Comparison of ENCODE assay signal across 23 mouse cellular contexts in the genomic region with DNA sequence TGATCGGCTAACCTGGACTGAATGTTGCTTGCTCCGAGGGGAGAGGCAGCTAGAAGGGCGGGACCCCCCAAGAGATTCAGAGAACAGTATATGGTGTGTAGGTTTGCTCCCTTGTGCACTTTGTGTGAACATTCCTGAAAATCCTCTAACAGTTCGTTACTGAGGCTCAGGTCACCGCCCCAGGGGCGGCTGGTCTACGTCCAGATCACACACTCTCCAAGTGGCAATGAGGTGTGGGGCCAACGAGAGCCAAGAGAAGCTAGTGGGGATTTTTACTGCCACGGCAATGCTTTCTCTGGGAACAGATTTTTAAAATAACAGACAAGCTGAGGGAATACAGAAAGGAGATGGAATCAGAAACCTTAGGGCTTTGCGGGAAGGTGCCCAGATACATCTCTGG. TPM values are rescaled to one million over a fixed set of nuclear protein-coding genes. Genes with fewer than 3 reads are reported as not detected.
DNase-seq lines count a peak whose midpoint lies in the region; ATAC-seq and TF ChIP-seq lines count a peak whose summit lies in the region.
"Had no signal": no experiment of that assay in that cellular context is flagged by ENCODE, and none has a peak within 500 bp of the region (broad histone marks: within the 10 kb centered on the region; RNA-seq: fewer than 3 reads in every experiment).

No protein-coding gene starts in this region.

- no peak for ATAC-seq in kidney, embryonic 15.5 days (replicated peaks; ENCODE audit: low FRiP score)
- no peak for ATAC-seq in lung, postnatal 0 days
- no peak for ATAC-seq in limb, embryonic 13.5 days (ENCODE audit: low FRiP score, low read depth)
- no peak for ATAC-seq in inflammation-experienced regulatory T-cells, adult 6 months
- ATAC-seq: forebrain, postnatal 0 days; liver, postnatal 0 days had no signal

- peaks cover 21% of the 10 kb centered on the region for H3K4me1 ChIP-seq in kidney, embryonic 15.5 days
- H3K4me1 ChIP-seq in lung, postnatal 0 days (ENCODE audit: insufficient read depth, low read depth, low read length), result no peaks in the 10 kb centered on the region
- H3K4me1 ChIP-seq in limb, embryonic 13.5 days, result peaks cover 21% of the 10 kb centered on the region
- H3K4me1 ChIP-seq: stomach, embryonic 15.5 days had no signal

- H3K4me3 ChIP-seq in kidney, embryonic 15.5 days (replicated peaks), result no peak overlapping the region
- H3K4me3 ChIP-seq in lung, postnatal 0 days (ENCODE audit: low read depth, low read length), result no peak overlapping the region
- H3K4me3 ChIP-seq in limb, embryonic 13.5 days, result no peak overlapping the region
- H3K4me3 ChIP-seq: forebrain, embryonic 10.5 days; heart, adult 2 months; hindbrain, embryonic 13.5 days; stomach, embryonic 15.5 days had no signal

- peak; percentile 21 for DNase-seq in kidney, adult 18-20 months
- peak; percentile 19 for DNase-seq in lung, postnatal 0 days (ENCODE audit: low spot score)
- no peak for DNase-seq in lung, postnatal 36 days
- DNase-seq in forelimb bud, embryonic 11.5 days (ENCODE audit: low read depth, low spot score), result peak; percentile 57
- DNase-seq in layer of hippocampus, adult 18-20 months (ENCODE audit: low spot score in 2 of 2), result no peak
- DNase-seq: adrenal gland, postnatal 14 days; cerebellum, adult 8-10 months; cerebellum, postnatal 36 days; embryo, embryonic 11 days; forebrain, postnatal 0 days; gastrocnemius, postnatal 36 days; heart, adult 2 months; liver, postnatal 0 days; thymus, postnatal 25 days had no signal

- TF ChIP-seq CTCF in lung, postnatal 0 days (IDR thresholded peaks at IDR 0.05), result no peak

- no peak overlapping the region for H3K27ac ChIP-seq in kidney, embryonic 15.5 days
- H3K27ac ChIP-seq in lung, postnatal 0 days (ENCODE audit: low read length), result no peak overlapping the region
- peak overlapping the region; percentile 44; the same call in 1 of the 2 replicates for H3K27ac ChIP-seq in limb, embryonic 13.5 days
- H3K27ac ChIP-seq: forebrain, embryonic 10.5 days; heart, adult 2 months; hindbrain, embryonic 13.5 days; macrophage; stomach, embryonic 15.5 days had no signal

- no peaks in the 10 kb centered on the region for H3K27me3 ChIP-seq in kidney, embryonic 15.5 days
- H3K27me3 ChIP-seq in lung, postnatal 0 days (replicated peaks; ENCODE audit: insufficient read depth, low read length), result no peaks in the 10 kb centered on the region
- H3K27me3 ChIP-seq in limb, embryonic 13.5 days, result no peaks in the 10 kb centered on the region
- H3K27me3 ChIP-seq: hindbrain, embryonic 13.5 days; stomach, embryonic 15.5 days had no signal

- no peaks in the 10 kb centered on the region for H3K9me3 ChIP-seq in kidney, embryonic 15.5 days (replicated peaks)
- no peaks in the 10 kb centered on the region for H3K9me3 ChIP-seq in lung, postnatal 0 days (ENCODE audit: low read length)
- H3K9me3 ChIP-seq in limb, embryonic 13.5 days, result no peaks in the 10 kb centered on the region
- H3K9me3 ChIP-seq: forebrain, embryonic 10.5 days; hindbrain, embryonic 13.5 days; stomach, embryonic 15.5 days had no signal

- WGBS in kidney, embryonic 15.5 days, result 61% methylated on average over 10 of the region's 10 CpGs
- WGBS in lung, postnatal 0 days, result 43% methylated on average over 10 of the region's 10 CpGs
- WGBS in limb, embryonic 13.5 days, result 32% methylated on average over 10 of the region's 10 CpGs

- H3K4me2 ChIP-seq in kidney, embryonic 15.5 days, result no peak overlapping the region
- no peak overlapping the region for H3K4me2 ChIP-seq in lung, postnatal 0 days (replicated peaks; ENCODE audit: low read depth, low read length)
- no peak overlapping the region for H3K4me2 ChIP-seq in limb, embryonic 13.5 days (replicated peaks)
- H3K4me2 ChIP-seq: hindbrain, embryonic 13.5 days; liver, embryonic 11.5 days; stomach, embryonic 15.5 days had no signal

- H3K9ac ChIP-seq in kidney, embryonic 15.5 days, result no peak overlapping the region
- no peak overlapping the region for H3K9ac ChIP-seq in lung, postnatal 0 days (replicated peaks; ENCODE audit: low read depth)
- H3K9ac ChIP-seq in limb, embryonic 13.5 days, result no peak overlapping the region
- H3K9ac ChIP-seq: forebrain, postnatal 0 days; hindbrain, embryonic 13.5 days; liver, postnatal 0 days; stomach, embryonic 15.5 days had no signal

- H3K36me3 ChIP-seq in kidney, embryonic 15.5 days, result peaks cover 9% of the 10 kb centered on the region
- no peaks in the 10 kb centered on the region for H3K36me3 ChIP-seq in lung, postnatal 0 days (ENCODE audit: insufficient read depth, low read length)
- peaks cover 30% of the 10 kb centered on the region for H3K36me3 ChIP-seq in limb, embryonic 13.5 days
- H3K36me3 ChIP-seq: hindbrain, embryonic 13.5 days; stomach, embryonic 15.5 days had no signal

- TF ChIP-seq EP300 in lung, postnatal 0 days (IDR thresholded peaks at IDR 0.05), result no peak

RNA-seq across cellular contexts. Expression of a gene that starts 8.7 kb away (rescaled TPM):
- 51.1 and 62.5 TPM in 2 replicates for polyA plus RNA-seq in kidney, embryonic 15.5 days (2015; fragmentation: Nextera tagmentation; extraction: Ambion mirVana)
- polyA plus RNA-seq in lung, postnatal 0 days (2015; fragmentation: Nextera tagmentation; extraction: Ambion mirVana), result 1.6 and 2.2 TPM in 2 replicates
- 136 and 141 TPM in 2 replicates for polyA plus RNA-seq in limb, embryonic 13.5 days (2015; fragmentation: Nextera tagmentation; extraction: Ambion mirVana)
- 1 to 10 TPM; 1.8 to 2.7 TPM for total RNA-seq in layer of hippocampus, adult 18-20 months (2021)
- not detected for polyA plus RNA-seq in inflammation-experienced regulatory T-cells, adult 6 months (2017; shearing (Covaris generic))
- total RNA-seq: neutrophil, adult 5-6 weeks had no signal
- polyA plus RNA-seq: liver, postnatal 0 days; macrophage had no signal

RNA-seq across cellular contexts. Expression of a gene that starts 33.7 kb away (rescaled TPM):
- polyA plus RNA-seq in kidney, embryonic 15.5 days (2015; fragmentation: Nextera tagmentation; extraction: Ambion mirVana), result 74.0 and 78.8 TPM in 2 replicates
- polyA plus RNA-seq in lung, postnatal 0 days (2015; fragmentation: Nextera tagmentation; extraction: Ambion mirVana), result 41.9 and 53.5 TPM in 2 replicates
- 60.4 and 65.8 TPM in 2 replicates for polyA plus RNA-seq in limb, embryonic 13.5 days (2015; fragmentation: Nextera tagmentation; extraction: Ambion mirVana)
- total RNA-seq in layer of hippocampus, adult 18-20 months (2021), result 10 to 100 TPM; 85.7 to 88.0 TPM
- polyA plus RNA-seq in inflammation-experienced regulatory T-cells, adult 6 months (2017; shearing (Covaris generic)), result 10 to 100 TPM in 2 of 3 experiments, 1 to 10 TPM in 1; 8.0 to 13.1 (median 11.1) TPM

Comparison
In these comparisons a context has a peak if more than half of its experiments do, and no peak if none do; other contexts are left out.
1. DNase-seq: peak in kidney, adult 18-20 months (single experiment), lung, postnatal 0 days (single experiment) and forelimb bud, embryonic 11.5 days (single experiment); none in lung, postnatal 36 days (single experiment) and layer of hippocampus, adult 18-20 months (0 of 2).
2. RNA of a gene that starts 8.7 kb away (polyA plus RNA-seq): 136 to 141 TPM in limb, embryonic 13.5 days and 51.1 to 62.5 TPM in kidney, embryonic 15.5 days; 1.6 to 2.2 TPM in lung, postnatal 0 days and not detected in inflammation-experienced regulatory T-cells, adult 6 months; every median in the first group is over 10 times any median in the second.